ENCODE assay signal across 29 mouse cellular contexts in the genomic region with DNA sequence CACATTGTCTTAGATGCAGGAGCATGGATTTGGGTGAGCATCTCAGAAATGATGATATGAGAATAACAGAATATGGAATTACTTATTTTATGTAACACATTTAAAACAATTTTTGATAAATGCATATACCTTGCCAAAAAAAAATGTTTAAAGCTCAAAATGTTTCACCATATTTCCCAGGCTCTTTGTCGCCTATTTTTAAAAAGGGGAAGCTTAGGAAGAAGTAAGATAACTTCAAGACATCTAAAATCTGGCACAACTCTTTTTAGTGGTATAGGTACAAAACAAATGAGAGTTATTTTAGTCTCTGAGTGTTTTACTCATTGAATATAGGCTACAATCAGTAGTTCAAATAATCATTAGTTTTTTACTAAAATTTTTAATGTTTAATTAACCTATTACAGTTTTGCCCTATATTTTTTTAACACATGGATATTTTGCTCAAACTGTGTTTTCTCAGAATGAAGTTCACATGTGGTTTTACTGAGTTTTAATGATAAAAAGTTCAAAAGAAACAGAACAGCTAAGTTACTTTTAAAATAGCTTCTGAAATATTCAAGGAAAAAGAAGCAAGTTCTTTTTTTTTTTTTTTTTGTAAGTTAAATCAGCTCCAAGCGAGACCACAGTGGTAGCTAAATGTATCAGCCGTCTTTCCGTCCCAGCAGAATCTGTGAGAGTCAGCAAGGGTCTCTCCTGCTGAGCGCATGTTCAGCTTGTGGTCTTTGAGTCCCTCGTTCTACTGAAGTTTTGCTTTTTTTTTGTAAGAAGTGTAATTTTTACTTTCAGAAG. TPM values are rescaled to one million over a fixed set of nuclear protein-coding genes. Genes with fewer than 3 reads are reported as not detected.
DNase-seq lines count a peak whose midpoint lies in the region; ATAC-seq and TF ChIP-seq lines count a peak whose summit lies in the region.
"Had no signal": no experiment of that assay in that cellular context is flagged by ENCODE, and none has a peak within 500 bp of the region (broad histone marks: within the 10 kb centered on the region; RNA-seq: fewer than 3 reads in every experiment).

No protein-coding gene starts in this region.

- TF ChIP-seq EP300 in CH12.LX (IDR thresholded peaks at IDR 0.05; ENCODE audit: low read length): no peak

- WGBS in liver, embryonic 15.5 days (ENCODE audit: insufficient replicate concordance): 42% methylated on average over 6 of the region's 6 CpGs
- 18% methylated on average over 6 of the region's 6 CpGs for WGBS in thymus, adult 2 months

- no peak for TF ChIP-seq POLR2A in thymus, adult 2 months (IDR thresholded peaks at IDR 0.05; ENCODE audit: control insufficient read depth, extremely low read depth, insufficient read depth, low read length, poor library complexity)
- TF ChIP-seq POLR2A in CH12.LX (IDR thresholded peaks at IDR 0.05; ENCODE audit: low read depth, low read length): no peak

- no peaks in the 10 kb centered on the region for H3K79me2 ChIP-seq in CH12.LX (replicated peaks; ENCODE audit: control insufficient read depth, extremely low read depth, insufficient read depth, poor library complexity, severe bottlenecking)

- H3K4me3 ChIP-seq in liver, embryonic 15.5 days (replicated peaks): no peak overlapping the region
- no peak overlapping the region for H3K4me3 ChIP-seq in thymus, adult 2 months (ENCODE audit: control insufficient read depth, insufficient read depth, low read length)
- H3K4me3 ChIP-seq in CH12.LX (replicated peaks in 1 of 3; ENCODE audit: low read depth in 2 of 3, low read length in 2 of 3, poor library complexity in 1 of 3): no peak overlapping the region
- H3K4me3 ChIP-seq: embryonic facial prominence, embryonic 12.5 days; embryonic facial prominence, embryonic 15.5 days; heart, embryonic 12.5 days; heart, embryonic 15.5 days; hindbrain, embryonic 10.5 days; hindbrain, embryonic 13.5 days had no signal

- ATAC-seq in liver, embryonic 15.5 days (ENCODE audit: insufficient read depth): no peak
- ATAC-seq: activated CD4-positive, CD25-positive, alpha-beta regulatory T cell, adult 4 months; forebrain, embryonic 14.5 days; forebrain, postnatal 0 days; hindbrain, embryonic 16.5 days; inflammation-experienced regulatory T-cells, adult 6 months had no signal

- H3K36me3 ChIP-seq in liver, embryonic 15.5 days (replicated peaks): no peaks in the 10 kb centered on the region
- H3K36me3 ChIP-seq in thymus, adult 2 months (ENCODE audit: control insufficient read depth, insufficient read depth, low read length): no peaks in the 10 kb centered on the region
- H3K36me3 ChIP-seq in CH12.LX (replicated peaks in 1 of 2; ENCODE audit: control insufficient read depth in 1 of 2, insufficient read depth in 1 of 2, low read length in 1 of 2): peaks cover 0 to 6% of the 10 kb centered on the region in 2 experiments
- H3K36me3 ChIP-seq: embryonic facial prominence, embryonic 12.5 days; heart, embryonic 15.5 days had no signal

- no peaks in the 10 kb centered on the region for H3K27me3 ChIP-seq in liver, embryonic 15.5 days
- no peaks in the 10 kb centered on the region for H3K27me3 ChIP-seq in thymus, adult 2 months (ENCODE audit: control insufficient read depth, insufficient read depth, low read length)
- no peaks in the 10 kb centered on the region for H3K27me3 ChIP-seq in CH12.LX (replicated peaks)
- H3K27me3 ChIP-seq: embryonic facial prominence, embryonic 12.5 days; embryonic facial prominence, embryonic 15.5 days; heart, embryonic 12.5 days; heart, embryonic 15.5 days; hindbrain, embryonic 13.5 days had no signal

- dilution Hi-C loops in CH12.LX (cut with MboI; ENCODE audit: extremely low pct_ligation_motif_present, extremely low pct_unique_long_range_greater_than_20kb, low sequenced_read_pairs): no loop called here

- no peak overlapping the region for H3K4me2 ChIP-seq in liver, embryonic 15.5 days
- H3K4me2 ChIP-seq in CH12.LX (ENCODE audit: insufficient read depth, low read depth, poor library complexity, severe bottlenecking): no peak overlapping the region
- H3K4me2 ChIP-seq: embryonic facial prominence, embryonic 12.5 days; embryonic facial prominence, embryonic 15.5 days; heart, embryonic 12.5 days; heart, embryonic 15.5 days; hindbrain, embryonic 13.5 days had no signal

- no peak for TF ChIP-seq RAD21 in CH12.LX (IDR thresholded peaks at IDR 0.05; ENCODE audit: low read depth, low read length)

- 0 out of 2 replicates have a peak, but pooled peaks cover 3% of the 10 kb centered on the region for H3K4me1 ChIP-seq in liver, embryonic 15.5 days (replicated peaks)
- peaks cover 16% of the 10 kb centered on the region for H3K4me1 ChIP-seq in thymus, adult 2 months (replicated peaks; ENCODE audit: control insufficient read depth, insufficient read depth, low read length)
- H3K4me1 ChIP-seq in CH12.LX (ENCODE audit: control insufficient read depth in 1 of 2, insufficient read depth in 2 of 2): peaks cover 7 to 41% of the 10 kb centered on the region in 2 experiments; a peak in 3 of 4 replicates
- H3K4me1 ChIP-seq: embryonic facial prominence, embryonic 12.5 days; embryonic facial prominence, embryonic 15.5 days; hindbrain, embryonic 10.5 days had no signal

- in situ Hi-C loops in CH12.LX (cut with MboI; ENCODE audit: low pct_ligation_motif_present, low pct_unique_long_range_greater_than_20kb, low sequenced_read_pairs): loop anchor here (25.0 kb wide), 1 partner anchor 296 kb away; a partner anchor contains a TSS

- DNase-seq in liver (no peak), CH12.LX (ENCODE audit: extremely low read depth) (peak; percentile 21)
- peak; percentile 45 for DNase-seq in thymus, postnatal 0 days (ENCODE audit: low spot score)
- no peak for DNase-seq in thymus, adult 2 months
- DNase-seq in induced T-regulatory cell, adult 2 months (ENCODE audit: low read depth): peak; percentile 61
- DNase-seq in embryo, embryonic 11 days: no peak
- no peak for DNase-seq in right cerebral cortex, adult 18-20 months
- DNase-seq: adrenal gland, adult 8-10 months; adrenal gland, postnatal 25 days; B cell, adult 2 months; cerebellum, adult 18-20 months; cerebellum, adult 9-10 months; cerebellum, postnatal 14 days; forebrain, postnatal 0 days; gastrocnemius, postnatal 25 days; heart, adult 18-20 months; heart, postnatal 10 days; heart, postnatal 36 days had no signal

- H3K9me3 ChIP-seq in liver, embryonic 15.5 days (replicated peaks): no peaks in the 10 kb centered on the region
- H3K9me3 ChIP-seq in CH12.LX (replicated peaks; ENCODE audit: low read length): no peaks in the 10 kb centered on the region
- H3K9me3 ChIP-seq: embryonic facial prominence, embryonic 12.5 days; embryonic facial prominence, embryonic 15.5 days; heart, embryonic 12.5 days; heart, embryonic 15.5 days; hindbrain, embryonic 10.5 days; hindbrain, embryonic 13.5 days had no signal

- no peak for TF ChIP-seq CTCF in thymus, adult 2 months (IDR thresholded peaks at IDR 0.05; ENCODE audit: borderline replicate concordance, control insufficient read depth, extremely low read depth, insufficient read depth, low read length, poor library complexity)
- TF ChIP-seq CTCF in CH12.LX (conservative IDR thresholded peaks at IDR 0.05 in 1 of 2, IDR thresholded peaks at IDR 0.05 in 1 of 2; ENCODE audit: low read depth in 2 of 2, low read length in 2 of 2): no peak

- peak overlapping the region; percentile 53; the same call in 1 of the 2 replicates for H3K27ac ChIP-seq in liver, embryonic 15.5 days (replicated peaks)
- no peak overlapping the region for H3K27ac ChIP-seq in thymus, adult 2 months (ENCODE audit: control insufficient read depth, insufficient read depth, low read length)
- H3K27ac ChIP-seq in CH12.LX (ENCODE audit: insufficient read depth, low read depth): no peak overlapping the region
- H3K27ac ChIP-seq: embryonic facial prominence, embryonic 12.5 days; embryonic facial prominence, embryonic 15.5 days; heart, embryonic 15.5 days; hindbrain, embryonic 10.5 days; hindbrain, embryonic 13.5 days had no signal

- no peak overlapping the region for H3K9ac ChIP-seq in liver, embryonic 15.5 days
- H3K9ac ChIP-seq in CH12.LX (ENCODE audit: insufficient read depth, low read depth): no peak overlapping the region; the same call in 1 of the 2 replicates
- H3K9ac ChIP-seq: embryonic facial prominence, embryonic 12.5 days; embryonic facial prominence, embryonic 15.5 days; forebrain, postnatal 0 days; heart, embryonic 12.5 days; heart, embryonic 15.5 days; hindbrain, embryonic 13.5 days had no signal

TF ChIP-seq in CH12.LX, 34 proteins besides CTCF, POLR2A, EP300 and RAD21:
- no peak for TF ChIP-seq CHD1 (IDR thresholded peaks at IDR 0.05; ENCODE audit: low read depth, low read length)
- TF ChIP-seq ZNF384 (IDR thresholded peaks at IDR 0.05; ENCODE audit: low read depth, low read length): peak; percentile 91

RNA-seq across cellular contexts. Expression of a gene that starts 39.1 kb away (rescaled TPM):
- polyA plus RNA-seq in liver, embryonic 15.5 days (2015; fragmentation: Nextera tagmentation; extraction: Ambion mirVana): 3.7 and 4.1 TPM in 2 replicates
- 16.7 and 18.0 TPM in 2 replicates for polyA plus RNA-seq in thymus, postnatal 0 days (2015; fragmentation: Nextera tagmentation; extraction: Ambion mirVana)
- 5.4 and 6.1 TPM in 2 replicates for polyA plus RNA-seq in thymus, adult 2 months (2012; rRNA removed)
- total RNA-seq in CH12.LX (2012; rRNA removed) (2.5 and 4.6 TPM in 2 replicates), CH12.LX (2014; rRNA removed) (3.9 and 4.2 TPM in 2 replicates)
- polyA plus RNA-seq in CH12.LX (2012; ENCODE audit: insufficient read length, low read depth): 2.7 and 2.8 TPM in 2 replicates

Comparison
In these comparisons a context has a peak if more than half of its experiments do, and no peak if none do; other contexts are left out.
1. DNase-seq: peak in thymus, postnatal 0 days (single experiment), CH12.LX (single experiment) and induced T-regulatory cell, adult 2 months (single experiment); none in liver (single experiment), thymus, adult 2 months (single experiment), embryo, embryonic 11 days (single experiment) and right cerebral cortex, adult 18-20 months (single experiment).